Mouse (Mus musculus): Measurements from ENCODE around the gene Gm10135.

- TF ChIP-seq CTCF (conservative IDR thresholded peaks at IDR 0.05; ENCODE audit: low read length) (no peak), NANOG (IDR thresholded peaks at IDR 0.05; ENCODE audit: borderline replicate concordance, low read length) (no peak)
Observed at GRCm38 (mm10) chr5:72972435-72972834, 2.1 kb downstream of the Gm10135 start.
